Mouse (Mus musculus) skeletal muscle tissue, adult 2 months (tissue): ENCODE data around the gene Mepce.

ENCODE experiments used
- DNase-seq: peaks from one replicate; pipeline ENCODE4 v3.0.0-alpha.2; 2012; ENCODE audit warnings: low read depth, low spot score

The Mepce gene

GRCm38 (mm10) chr5:137788171-137788570, 716 bp upstream of the Mepce start:
- peak; percentile 39 for DNase-seq

GRCm38 (mm10) chr5:137786109-137786942, 1.1 kb downstream of the Mepce start:
- peak; percentile 100 for DNase-seq

DNA sequence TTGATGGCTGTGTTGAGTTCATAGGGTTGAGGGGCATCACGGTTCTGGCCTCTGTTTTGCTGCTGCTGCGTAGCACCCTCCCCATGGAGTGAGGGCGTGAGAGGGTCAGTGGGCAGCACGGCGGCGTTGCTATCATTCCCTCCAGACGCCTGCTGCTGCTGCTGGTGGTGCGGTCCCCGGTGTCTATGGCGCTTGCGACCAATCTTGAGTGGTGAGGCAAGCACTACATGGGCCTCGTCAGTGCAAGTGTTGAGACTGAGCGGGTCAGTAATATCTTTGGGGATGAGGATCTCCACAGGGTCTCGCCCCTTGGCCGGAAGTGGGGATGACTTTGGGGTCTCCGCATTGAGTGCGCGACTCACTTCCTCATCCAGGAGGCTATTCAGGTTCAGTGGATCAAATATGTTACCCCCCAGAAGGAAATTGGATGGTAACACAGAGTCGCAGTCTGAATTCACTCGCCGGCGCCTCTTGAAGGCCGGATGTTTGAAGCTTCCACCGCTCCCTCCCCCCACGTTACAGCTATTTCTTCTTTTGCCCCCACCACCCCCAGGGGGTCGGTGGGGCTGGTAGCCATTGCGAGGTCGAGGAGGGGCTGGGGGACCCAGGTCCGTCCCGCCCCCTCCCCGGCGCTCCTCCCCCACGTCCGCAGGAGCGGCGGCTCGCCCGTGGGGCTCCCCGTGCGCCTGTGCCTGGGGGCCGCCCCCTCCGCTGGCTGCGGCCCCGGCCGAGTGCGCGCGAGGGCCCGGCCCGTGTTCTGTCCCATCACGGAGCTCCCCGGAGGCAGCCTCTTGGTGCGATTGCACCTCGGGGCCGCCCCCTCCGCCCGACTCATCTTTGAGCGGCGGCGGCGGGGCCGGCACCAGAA, 2.1 kb downstream of the Mepce start:
- DNase-seq: no peak

DNA sequence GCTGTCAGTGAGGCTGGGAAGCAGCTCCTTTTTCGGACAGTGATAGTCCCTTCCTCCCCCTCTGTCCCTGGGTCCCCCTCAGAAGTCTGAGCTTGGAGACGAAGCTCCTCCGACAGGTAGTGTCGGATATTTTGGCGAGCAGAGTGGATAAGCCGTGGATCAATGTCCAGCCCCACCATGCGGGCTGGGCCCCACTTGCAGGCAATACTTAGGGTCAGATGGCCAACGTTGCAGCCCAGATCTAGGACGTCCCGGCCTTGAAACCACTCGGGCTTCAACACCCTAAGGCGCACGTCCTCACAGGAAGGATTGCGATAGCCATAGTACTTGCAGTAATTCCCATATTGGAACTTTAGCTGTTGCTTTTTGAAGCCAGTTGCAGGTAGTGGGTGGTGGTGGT, 2.9 kb downstream of the Mepce start:
- DNase-seq: no peak

DNA sequence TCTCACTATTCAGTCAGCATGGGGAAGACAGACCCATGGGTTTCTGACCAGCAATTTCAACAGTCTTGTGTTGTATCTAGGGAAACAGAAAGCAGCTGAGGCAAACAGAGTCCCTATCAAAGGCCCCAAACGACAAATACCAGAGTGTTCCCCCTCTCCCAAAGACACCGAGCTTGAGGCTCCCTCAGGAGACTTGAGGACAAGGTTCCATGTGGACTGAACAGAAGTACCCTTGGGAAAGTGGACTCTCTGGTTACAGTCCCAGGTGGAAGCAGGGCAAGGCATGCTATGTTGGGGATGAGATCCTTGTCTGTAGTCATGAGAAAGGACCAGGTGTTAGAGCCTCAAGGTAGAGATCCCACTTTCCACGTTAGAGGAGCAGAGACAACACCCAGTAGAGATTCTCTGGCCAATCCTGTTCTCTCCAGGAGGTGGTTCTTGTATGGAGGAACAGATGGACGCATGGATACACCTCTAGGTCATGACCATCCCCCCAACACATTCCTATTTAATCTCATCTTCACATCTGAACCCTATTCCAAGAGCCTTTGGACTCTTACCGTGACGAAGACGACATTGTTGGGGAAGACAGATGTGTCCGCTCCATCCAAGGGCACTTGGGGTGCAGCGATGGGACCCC, 3.4 kb downstream of the Mepce start:
- no peak for DNase-seq

DNA sequence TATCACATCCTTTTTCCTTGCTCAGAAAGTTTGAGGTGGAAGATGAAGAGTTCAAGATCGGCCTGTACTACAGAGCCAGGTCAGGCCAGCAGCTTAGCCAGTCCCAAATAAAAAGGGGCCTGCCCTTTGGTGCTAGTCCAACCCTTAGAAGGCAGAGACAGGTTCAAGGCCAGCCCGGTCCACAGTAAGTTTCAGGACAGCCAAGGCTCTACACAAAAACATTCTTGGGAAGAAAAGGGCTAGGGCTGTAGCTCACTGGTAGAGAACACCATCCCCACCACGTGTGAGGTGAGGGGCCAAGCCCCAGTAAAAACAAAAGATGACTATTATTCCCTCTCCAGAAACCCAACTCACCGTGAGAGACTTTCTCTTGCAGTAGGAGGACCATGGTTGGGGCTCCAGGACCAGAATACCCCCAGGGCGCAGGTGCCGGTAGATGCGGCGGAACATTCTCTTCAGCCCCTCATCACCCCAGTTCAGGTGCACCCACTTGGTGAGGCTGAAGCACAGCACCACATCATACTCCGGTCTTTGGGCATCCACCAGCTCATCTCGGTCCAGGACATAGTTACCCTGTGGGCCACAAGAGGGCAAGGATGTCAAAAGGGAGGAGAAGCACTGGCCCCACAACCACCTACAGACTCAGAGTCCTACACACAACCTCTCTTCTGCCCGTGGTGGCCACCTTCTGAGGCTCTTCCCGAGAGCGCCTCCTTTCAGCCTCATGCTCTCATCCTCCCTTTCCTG, 4.5 kb downstream of the Mepce start:
- no peak for DNase-seq

DNA sequence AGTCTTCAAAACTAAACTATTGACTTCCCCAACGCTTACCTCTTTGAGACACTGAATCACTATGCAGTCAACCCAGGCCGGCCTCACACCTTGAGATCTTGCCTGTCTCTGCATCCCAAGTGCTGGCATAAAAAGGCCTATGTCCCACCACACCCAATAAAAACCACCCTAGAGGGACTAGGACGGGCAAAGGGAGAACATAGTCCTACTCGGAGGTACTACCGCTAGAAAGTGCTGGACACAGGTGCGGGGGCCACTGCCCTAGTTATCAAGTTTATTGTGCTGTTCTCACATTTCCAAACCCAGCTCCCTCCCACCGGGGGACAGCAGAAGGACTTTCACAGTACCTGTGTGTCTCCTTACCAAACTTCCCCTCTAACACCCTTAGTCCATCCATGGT, 5.8 kb downstream of the Mepce start:
- DNase-seq: no peak

GRCm38 (mm10) chr5:137779053-137779933, 8.2 kb downstream of the Mepce start:
- DNase-seq: no peak

DNA sequence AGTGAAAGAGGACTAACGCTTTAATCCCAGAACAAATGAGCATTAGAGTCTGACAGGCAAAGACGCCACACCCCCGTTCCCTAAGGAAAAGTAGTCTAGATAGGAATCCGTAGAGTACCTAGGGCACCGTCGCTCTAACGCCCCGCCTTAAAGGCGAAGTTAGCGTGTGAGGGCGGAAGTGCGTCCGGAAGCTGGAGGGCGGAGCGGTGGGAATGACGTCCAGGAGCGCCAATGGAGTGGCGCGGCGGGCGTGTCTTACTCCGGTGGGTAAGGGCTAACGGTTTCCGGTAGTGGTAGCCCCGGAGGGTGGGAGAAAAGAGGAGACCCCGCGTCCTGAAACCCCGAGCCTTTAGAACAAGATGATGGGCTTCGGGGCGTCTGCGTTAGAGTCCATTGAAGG, 8.8 kb downstream of the Mepce start, which contains the start of gene Ppp1r35:
Ppp1r35 (plus strand) TSS at position 215 of the 400 bp plus-strand sequence.
- peak; percentile 94 for DNase-seq

DNA sequence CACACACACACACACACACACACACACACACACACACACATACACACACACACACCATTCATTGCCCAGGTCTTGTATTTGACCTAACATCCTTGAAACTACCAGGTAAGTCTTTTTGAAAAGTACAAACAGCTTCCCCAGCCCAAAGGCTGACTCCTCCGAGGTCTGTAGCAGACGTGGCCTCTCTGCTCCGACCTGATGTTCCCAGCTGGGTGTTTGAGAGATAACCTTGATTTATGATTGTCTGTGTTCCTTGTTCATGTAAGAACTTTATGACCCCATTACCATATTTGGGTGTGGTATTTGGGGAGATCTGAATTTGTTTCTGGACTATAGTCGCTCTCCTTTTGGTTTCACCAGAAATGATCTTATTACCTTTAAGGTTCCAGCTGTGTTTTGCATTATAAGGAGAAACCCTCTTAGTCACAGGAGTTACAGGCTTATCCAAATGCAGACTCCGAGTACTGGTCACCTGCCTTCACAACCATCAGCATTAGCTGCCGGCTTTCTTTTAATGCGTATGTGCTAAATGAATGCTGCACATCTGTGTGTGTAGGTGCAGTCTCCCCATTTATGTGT, 10.1 kb downstream of the Mepce start:
- no peak for DNase-seq

DNA sequence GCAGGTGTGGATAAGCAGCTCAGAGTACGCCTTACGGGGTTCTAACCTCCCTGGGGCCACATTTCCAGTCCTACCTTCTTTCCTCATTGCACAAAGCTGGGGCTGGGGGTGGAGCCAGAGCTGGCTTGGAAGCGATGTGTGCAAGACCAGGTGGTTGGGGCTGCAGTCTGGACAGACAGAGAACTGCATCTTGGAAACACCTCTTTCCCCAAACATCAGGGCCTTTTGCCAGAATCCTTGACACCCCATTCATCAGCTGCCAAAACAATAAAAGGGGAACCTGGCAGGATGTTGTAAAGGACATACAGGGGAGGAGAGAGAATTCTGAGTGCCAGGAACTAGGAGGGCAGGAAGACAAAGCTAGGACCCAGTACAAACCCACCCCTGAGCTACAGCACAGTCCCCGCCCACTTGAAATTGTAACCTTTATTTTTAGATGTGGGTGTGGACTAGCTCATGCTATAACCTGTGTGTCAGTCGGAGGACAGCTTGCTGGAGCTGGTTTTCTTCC, 11.0 kb downstream of the Mepce start:
- DNase-seq: no peak

DNA sequence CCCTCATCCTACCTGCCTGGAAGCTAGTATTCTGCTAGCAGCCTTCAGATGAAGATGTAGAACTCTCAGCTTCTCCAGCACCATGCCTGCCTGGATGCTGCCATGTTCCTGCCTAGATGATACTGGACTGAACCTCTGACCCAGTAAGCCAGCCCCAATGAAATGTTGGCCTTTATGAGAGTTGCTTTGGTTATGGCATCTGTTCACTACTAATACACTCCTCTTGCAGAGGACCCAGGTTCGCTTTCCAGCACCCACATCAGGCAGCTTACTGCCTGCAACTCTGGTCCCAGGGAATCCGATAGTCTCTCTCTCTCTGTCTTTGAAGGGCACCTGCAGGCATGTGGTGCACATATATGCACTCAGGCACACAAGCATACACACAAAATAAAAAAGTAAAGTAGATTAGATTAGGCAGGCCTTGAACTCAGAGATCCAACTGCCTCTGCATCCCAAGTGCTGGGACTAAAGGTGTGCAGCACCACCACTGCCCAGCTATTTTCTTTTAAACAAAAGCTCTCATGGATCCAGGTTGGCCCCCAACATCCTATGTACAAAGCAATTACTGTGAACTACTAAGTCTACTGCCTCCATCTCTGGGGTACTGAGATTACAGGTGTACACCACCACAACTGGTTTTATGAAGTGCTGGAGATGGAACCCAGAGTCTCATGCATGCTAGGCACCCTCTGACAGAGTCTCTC, 11.7 kb downstream of the Mepce start:
- DNase-seq: no peak

GRCm38 (mm10) chr5:137772755-137773154, 14.7 kb downstream of the Mepce start:
- DNase-seq: no peak

DNA sequence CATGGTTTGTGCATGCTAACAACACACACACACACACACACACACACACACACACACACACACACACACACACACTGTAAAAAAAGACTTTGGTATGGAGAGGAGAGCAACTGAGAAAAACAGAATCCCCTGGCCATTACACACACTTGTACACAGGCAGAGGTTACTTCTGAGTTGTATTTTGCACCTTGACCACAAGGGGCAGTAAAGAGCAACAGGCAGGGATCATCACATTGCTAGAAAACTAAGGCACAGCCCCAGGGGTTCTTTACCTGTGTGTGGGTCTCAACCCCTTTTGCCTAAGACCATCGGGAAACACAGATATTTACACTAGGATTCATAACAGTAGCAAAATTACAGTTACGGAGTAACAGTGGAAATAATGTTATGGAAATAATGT, 16.7 kb downstream of the Mepce start:
- DNase-seq: no peak

DNA sequence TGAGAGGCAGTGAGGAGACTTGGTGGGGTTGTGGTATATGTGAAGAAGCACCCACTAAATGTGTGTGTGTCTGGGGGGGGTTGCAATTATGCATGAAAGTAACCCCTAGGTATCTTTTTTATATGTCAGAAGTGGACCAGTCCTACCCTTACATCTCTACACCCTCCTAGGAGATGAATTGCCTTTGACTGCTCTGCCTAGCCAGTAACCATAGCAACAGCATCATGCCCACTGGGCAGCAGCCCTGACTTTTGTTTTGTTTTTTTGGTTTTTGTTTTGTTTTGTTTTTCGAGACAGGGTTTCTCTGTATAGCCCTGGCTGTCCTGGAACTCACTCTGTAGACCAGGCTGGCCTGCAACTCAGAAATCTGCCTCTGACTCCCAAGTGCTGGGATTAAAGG, 19.0 kb downstream of the Mepce start:
- DNase-seq: no peak

DNA sequence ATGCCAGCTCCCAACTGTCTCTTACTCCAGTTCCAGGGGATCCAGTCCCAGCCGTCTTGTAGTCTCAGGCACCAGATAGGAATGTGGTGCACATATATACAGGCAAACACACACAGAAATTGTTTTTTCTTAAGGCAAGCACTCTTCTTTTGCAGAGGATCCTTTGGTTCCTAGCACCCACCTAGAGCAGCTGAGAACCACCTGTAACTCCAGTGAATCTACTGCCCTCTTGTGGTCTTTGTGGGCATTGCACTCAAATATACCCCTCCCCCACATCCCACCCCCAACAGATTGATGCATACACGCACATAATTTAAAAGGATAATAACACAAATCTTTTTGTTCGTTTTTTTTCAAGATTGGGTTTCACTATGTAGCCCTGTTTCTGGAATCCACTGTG, 21.2 kb downstream of the Mepce start:
- DNase-seq: no peak

GRCm38 (mm10) chr5:137764609-137765340, 22.7 kb downstream of the Mepce start:
- no peak for DNase-seq

DNA sequence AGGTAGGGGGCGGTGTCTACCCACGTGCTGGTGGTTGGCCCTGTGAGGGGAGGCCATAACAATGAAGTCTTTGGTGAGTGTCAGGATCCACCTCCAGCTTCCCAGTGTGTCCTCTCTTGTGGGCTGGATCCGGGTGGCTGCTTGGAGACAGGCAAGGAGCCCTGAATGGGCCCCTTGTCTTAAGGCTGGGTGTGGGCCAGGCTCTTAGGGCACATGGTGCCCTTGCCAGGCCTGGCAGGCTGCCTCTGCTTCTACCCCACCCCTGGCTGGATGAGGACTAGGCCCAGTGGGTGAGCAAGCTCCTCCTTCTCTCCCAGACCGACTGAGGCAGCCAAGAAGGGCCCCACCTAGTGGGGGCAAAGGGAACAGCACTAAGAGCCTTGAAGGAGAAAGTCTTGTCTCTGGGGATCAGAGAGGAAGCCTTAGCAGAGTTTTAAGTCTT, 27.5 kb downstream of the Mepce start:
- DNase-seq: peak; percentile 89
